Comparison of ENCODE assay signal across 12 mouse cellular contexts in genomic region chr1:75652987-75653573, GRCm38 (mm10).
DNase-seq lines count a peak whose midpoint lies in the region; ATAC-seq and TF ChIP-seq lines count a peak whose summit lies in the region.
"Had no signal": no experiment of that assay in that cellular context is flagged by ENCODE, and none has a peak within 500 bp of the region (broad histone marks: within the 10 kb centered on the region; RNA-seq: fewer than 3 reads in every experiment).

No protein-coding gene starts in this region.

- H3K9ac ChIP-seq in hindbrain, embryonic 11.5 days (ENCODE audit: low read depth, low read length), result no peak overlapping the region
- no peak overlapping the region for H3K9ac ChIP-seq in hindbrain, embryonic 14.5 days
- no peak overlapping the region for H3K9ac ChIP-seq in lung, embryonic 15.5 days
- H3K9ac ChIP-seq in hindbrain, postnatal 0 days (replicated peaks; ENCODE audit: low read length), result no peak overlapping the region
- H3K9ac ChIP-seq: liver, embryonic 15.5 days had no signal

- DNase-seq in cerebellum, postnatal 10 days, result peak; percentile 63 to 70
- no peak for DNase-seq in hindbrain, embryonic 11.5 days (ENCODE audit: low spot score)
- DNase-seq in hindbrain, embryonic 14.5 days (ENCODE audit: low spot score), result no peak
- DNase-seq in lung, adult 2 months, result no peak
- no peak for DNase-seq in hindbrain, postnatal 0 days (ENCODE audit: low spot score)
- DNase-seq in adrenal gland, adult 2 months, result no peak

- no peaks in the 10 kb centered on the region for H3K27me3 ChIP-seq in hindbrain, embryonic 11.5 days (ENCODE audit: control insufficient read depth, insufficient read depth, low read length)
- no peaks in the 10 kb centered on the region; the same call in 1 of the 2 replicates for H3K27me3 ChIP-seq in hindbrain, embryonic 14.5 days (ENCODE audit: control insufficient read depth, insufficient read depth, low read length)
- H3K27me3 ChIP-seq in lung, embryonic 15.5 days, result no peaks in the 10 kb centered on the region
- H3K27me3 ChIP-seq in hindbrain, postnatal 0 days (ENCODE audit: insufficient read depth, low read length), result no peaks in the 10 kb centered on the region
- H3K27me3 ChIP-seq: liver, embryonic 15.5 days; megakaryocyte, embryonic 14.5 days had no signal

- ATAC-seq in cerebellum, adult (ENCODE audit: insufficient number of reproducible peaks, low FRiP score, low TSS enrichment), result no peak
- ATAC-seq in hindbrain, embryonic 11.5 days (ENCODE audit: low FRiP score), result peak; percentile 45; the same call in 1 of the 2 replicates
- no peak for ATAC-seq in hindbrain, embryonic 14.5 days (ENCODE audit: low FRiP score)
- ATAC-seq in lung, embryonic 15.5 days (ENCODE audit: borderline replicate concordance, extremely low read depth, low FRiP score, low TSS enrichment), result no peak
- ATAC-seq in hindbrain, postnatal 0 days, result no peak

- 56% methylated on average over 3 of the region's 3 CpGs for WGBS in hindbrain, embryonic 11.5 days
- WGBS in hindbrain, embryonic 14.5 days, result 47% methylated on average over 3 of the region's 3 CpGs
- 59% methylated on average over 3 of the region's 3 CpGs for whole genome bisulfite sequencing in lung, embryonic 15.5 days
- 50% methylated on average over 3 of the region's 3 CpGs for WGBS in lung, adult 2 months
- 46% methylated on average over 3 of the region's 3 CpGs for WGBS in hindbrain, postnatal 0 days

- no peaks in the 10 kb centered on the region for H3K4me1 ChIP-seq in hindbrain, embryonic 11.5 days (replicated peaks; ENCODE audit: control insufficient read depth, insufficient read depth, low read length)
- peaks cover 12% of the 10 kb centered on the region for H3K4me1 ChIP-seq in hindbrain, embryonic 14.5 days (replicated peaks; ENCODE audit: control insufficient read depth, insufficient read depth, low read length)
- H3K4me1 ChIP-seq in lung, embryonic 15.5 days, result peaks cover 7% of the 10 kb centered on the region; the same call in 1 of the 2 replicates
- no peaks in the 10 kb centered on the region; the same call in 1 of the 2 replicates for H3K4me1 ChIP-seq in lung, adult 2 months (ENCODE audit: control insufficient read depth, insufficient read depth, low read length)
- H3K4me1 ChIP-seq in hindbrain, postnatal 0 days (ENCODE audit: insufficient read depth, low read length), result no peaks in the 10 kb centered on the region; the same call in 1 of the 2 replicates
- H3K4me1 ChIP-seq: liver, embryonic 15.5 days had no signal

- TF ChIP-seq CTCF in lung, adult 2 months (IDR thresholded peaks at IDR 0.05; ENCODE audit: insufficient read depth, low read length), result no peak
- no peak for TF ChIP-seq CTCF in hindbrain, postnatal 0 days (IDR thresholded peaks at IDR 0.05; ENCODE audit: low read depth)

- no peak overlapping the region for H3K4me2 ChIP-seq in hindbrain, embryonic 11.5 days (replicated peaks; ENCODE audit: low read depth, low read length)
- no peak overlapping the region; the same call in 1 of the 2 replicates for H3K4me2 ChIP-seq in hindbrain, embryonic 14.5 days (replicated peaks)
- 0 out of 2 replicates have a peak overlapping the region, but pooled peaks have one; percentile 52 for H3K4me2 ChIP-seq in lung, embryonic 15.5 days
- H3K4me2 ChIP-seq in hindbrain, postnatal 0 days (ENCODE audit: low read depth, low read length), result peak overlapping the region; percentile 45; the same call in 1 of the 2 replicates

- no peak for TF ChIP-seq POLR2A in lung, adult 2 months (IDR thresholded peaks at IDR 0.05; ENCODE audit: borderline replicate concordance, extremely low read depth, low read depth, low read length)

- no peak overlapping the region for H3K4me3 ChIP-seq in hindbrain, embryonic 11.5 days (ENCODE audit: low read depth, low read length)
- H3K4me3 ChIP-seq in hindbrain, embryonic 14.5 days (replicated peaks; ENCODE audit: low read length), result no peak overlapping the region
- no peak overlapping the region for H3K4me3 ChIP-seq in lung, embryonic 15.5 days
- H3K4me3 ChIP-seq in lung, adult 2 months (replicated peaks; ENCODE audit: extremely low read depth, low read depth, low read length), result no peak overlapping the region
- H3K4me3 ChIP-seq in hindbrain, postnatal 0 days (ENCODE audit: low read length), result no peak overlapping the region
- H3K4me3 ChIP-seq: erythroblast, embryonic 14.5 days; liver, embryonic 15.5 days had no signal

- no peaks in the 10 kb centered on the region for H3K9me3 ChIP-seq in hindbrain, embryonic 11.5 days (ENCODE audit: control insufficient read depth, low read length)
- no peaks in the 10 kb centered on the region for H3K9me3 ChIP-seq in hindbrain, embryonic 14.5 days (ENCODE audit: control insufficient read depth, low read length)
- H3K9me3 ChIP-seq in lung, embryonic 15.5 days, result no peaks in the 10 kb centered on the region
- H3K9me3 ChIP-seq in hindbrain, postnatal 0 days (ENCODE audit: low read length), result no peaks in the 10 kb centered on the region
- H3K9me3 ChIP-seq: liver, embryonic 15.5 days had no signal

- no peak overlapping the region for H3K27ac ChIP-seq in hindbrain, embryonic 11.5 days (ENCODE audit: low read depth, low read length)
- no peak overlapping the region for H3K27ac ChIP-seq in hindbrain, embryonic 14.5 days
- no peak overlapping the region for H3K27ac ChIP-seq in lung, embryonic 15.5 days
- H3K27ac ChIP-seq in hindbrain, postnatal 0 days, result no peak overlapping the region
- H3K27ac ChIP-seq: liver, embryonic 15.5 days had no signal

- no peaks in the 10 kb centered on the region for H3K36me3 ChIP-seq in hindbrain, embryonic 11.5 days (ENCODE audit: control insufficient read depth, insufficient read depth, low read length)
- no peaks in the 10 kb centered on the region for H3K36me3 ChIP-seq in hindbrain, embryonic 14.5 days (replicated peaks; ENCODE audit: control insufficient read depth, insufficient read depth)
- no peaks in the 10 kb centered on the region for H3K36me3 ChIP-seq in lung, embryonic 15.5 days
- no peaks in the 10 kb centered on the region for H3K36me3 ChIP-seq in hindbrain, postnatal 0 days (ENCODE audit: insufficient read depth, low read length)
- H3K36me3 ChIP-seq: G1E; liver, embryonic 15.5 days had no signal

Comparison
In these comparisons a context has a peak if more than half of its experiments do, and no peak if none do; other contexts are left out.
1. H3K4me2 ChIP-seq: peak in lung, embryonic 15.5 days (single experiment) and hindbrain, postnatal 0 days (single experiment); none in hindbrain, embryonic 11.5 days (single experiment) and hindbrain, embryonic 14.5 days (single experiment).
2. DNase-seq: peak in cerebellum, postnatal 10 days (2 of 2); none in hindbrain, embryonic 11.5 days (single experiment), hindbrain, embryonic 14.5 days (single experiment), lung, adult 2 months (single experiment), hindbrain, postnatal 0 days (single experiment) and adrenal gland, adult 2 months (single experiment).